Mouse (Mus musculus): ENCODE data around the gene Frs2.

DNA sequence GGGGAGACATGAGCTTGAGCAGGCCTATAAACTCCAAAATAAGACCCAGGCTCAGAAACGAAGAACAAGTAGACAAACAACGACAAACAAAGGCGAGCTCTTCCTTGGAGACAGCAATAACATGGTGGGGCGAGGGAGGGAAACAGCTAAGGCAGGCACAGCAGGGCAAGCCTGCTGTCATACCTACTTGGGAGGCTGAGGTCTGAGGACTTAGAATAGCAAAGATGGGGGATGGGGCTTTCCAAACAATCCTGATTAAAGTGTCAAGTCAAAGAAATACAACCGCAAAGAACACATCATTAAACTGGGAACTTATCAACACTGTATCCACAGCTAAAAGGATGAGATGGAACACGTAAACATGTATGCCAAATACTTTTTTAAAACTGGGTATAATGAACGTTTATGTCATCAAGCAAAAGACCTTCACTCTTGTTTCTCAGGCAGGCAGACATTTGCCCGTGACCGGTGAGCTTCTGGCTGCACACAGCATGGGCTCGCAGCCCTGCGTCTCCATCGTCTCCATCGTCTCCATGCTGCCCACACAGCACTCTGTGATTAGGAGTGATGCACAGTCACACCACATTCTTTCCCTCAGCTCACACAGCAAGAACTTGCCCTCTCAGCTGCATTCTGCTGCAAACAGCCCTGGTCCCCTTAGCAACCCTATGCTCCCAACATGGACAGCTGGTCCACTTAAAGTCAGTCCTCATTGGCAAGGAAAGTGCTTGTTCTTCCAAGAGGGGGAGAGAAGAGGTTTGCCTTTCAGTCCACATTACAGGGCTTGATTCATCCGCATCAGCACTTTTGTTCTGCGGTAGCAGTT lies 53.6 kb downstream of the Frs2 start:
- TF ChIP-seq CTCF (IDR thresholded peaks at IDR 0.05; ENCODE audit: low read depth) (no peak), EP300 (IDR thresholded peaks at IDR 0.05; ENCODE audit: low read depth) (no peak)

All from liver, postnatal 0 days (tissue).